Mouse (Mus musculus) lung, postnatal 0 days (tissue): ENCODE data around the gene Man1c1.

Source experiments
- CTCF ChIP-seq: IDR thresholded peaks from 2 replicates; pipeline ENCODE4 v1.5.1; 2016; ENCODE audit warnings: antibody characterized with exemption, mild to moderate bottlenecking
- EP300 ChIP-seq: IDR thresholded peaks from 2 replicates; pipeline ENCODE4 v1.6.1; 2016; ENCODE audit warnings: antibody characterized with exemption, mild to moderate bottlenecking, control low read depth

- no peak for TF ChIP-seq CTCF
- TF ChIP-seq EP300 = no peak
Observed at GRCm38 (mm10) chr4:134577281-134577680, 126.8 kb downstream of the Man1c1 start.
